ENCODE assay signal across 17 mouse cellular contexts in the genomic region with DNA sequence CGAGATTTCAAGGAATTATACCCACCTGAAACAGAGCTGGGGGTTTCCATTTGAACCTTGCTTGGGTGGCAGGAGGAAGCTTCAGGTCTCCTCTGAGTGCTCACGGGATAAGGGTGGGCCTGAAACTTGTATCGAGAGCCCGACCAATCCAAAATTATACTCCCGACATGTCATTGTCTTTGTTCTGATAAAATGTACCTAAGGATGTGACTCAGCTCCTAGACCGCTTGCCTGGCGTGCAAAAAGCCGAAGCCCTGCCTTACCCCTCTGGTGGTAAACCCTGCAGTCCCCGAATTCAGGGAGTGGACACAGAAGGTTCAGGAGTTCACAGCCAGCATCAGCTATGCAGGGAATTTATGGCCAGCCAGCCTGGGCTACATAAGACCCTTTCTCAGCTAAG. TPM values are rescaled to one million over a fixed set of nuclear protein-coding genes. Genes with fewer than 3 reads are reported as not detected.
DNase-seq lines count a peak whose midpoint lies in the region; ATAC-seq and TF ChIP-seq lines count a peak whose summit lies in the region.
"Had no signal": no experiment of that assay in that cellular context is flagged by ENCODE, and none has a peak within 500 bp of the region (broad histone marks: within the 10 kb centered on the region; RNA-seq: fewer than 3 reads in every experiment).

No protein-coding gene starts in this region.

- no peak for ATAC-seq in hindbrain, embryonic 12.5 days (ENCODE audit: low FRiP score)
- no peak for ATAC-seq in hindbrain, embryonic 16.5 days
- no peak for ATAC-seq in stomach, embryonic 14.5 days (ENCODE audit: insufficient number of reproducible peaks, insufficient read depth, low FRiP score, low read depth)
- no peak for ATAC-seq in stomach, postnatal 0 days (ENCODE audit: low FRiP score, low TSS enrichment)
- no peak for ATAC-seq in embryonic facial prominence, embryonic 14.5 days (ENCODE audit: low read depth)
- ATAC-seq: forebrain, postnatal 0 days; hindbrain, postnatal 0 days; liver, embryonic 12.5 days; midbrain, embryonic 13.5 days had no signal

- WGBS in hindbrain, embryonic 12.5 days: 80% methylated on average over 9 of the region's 9 CpGs
- WGBS in hindbrain, embryonic 16.5 days: 75% methylated on average over 9 of the region's 9 CpGs
- WGBS in stomach, embryonic 14.5 days: 56% methylated on average over 9 of the region's 9 CpGs
- 54% methylated on average over 9 of the region's 9 CpGs for WGBS in stomach, postnatal 0 days
- 72% methylated on average over 9 of the region's 9 CpGs for WGBS in embryonic facial prominence, embryonic 14.5 days

- no peaks in the 10 kb centered on the region for H3K9me3 ChIP-seq in hindbrain, embryonic 12.5 days (replicated peaks)
- no peaks in the 10 kb centered on the region for H3K9me3 ChIP-seq in hindbrain, embryonic 16.5 days (ENCODE audit: control insufficient read depth, low read length)
- no peaks in the 10 kb centered on the region for H3K9me3 ChIP-seq in stomach, embryonic 14.5 days (ENCODE audit: control insufficient read depth, low read depth, low read length)
- no peaks in the 10 kb centered on the region for H3K9me3 ChIP-seq in stomach, postnatal 0 days (ENCODE audit: control insufficient read depth, low read length)
- no peaks in the 10 kb centered on the region for H3K9me3 ChIP-seq in embryonic facial prominence, embryonic 14.5 days (ENCODE audit: control insufficient read depth, low read length)
- H3K9me3 ChIP-seq: liver, embryonic 12.5 days; midbrain, embryonic 13.5 days had no signal

- H3K4me1 ChIP-seq in hindbrain, embryonic 12.5 days: peaks cover 38% of the 10 kb centered on the region
- peaks cover 25% of the 10 kb centered on the region for H3K4me1 ChIP-seq in hindbrain, embryonic 16.5 days (ENCODE audit: control insufficient read depth, insufficient read depth, low read depth, low read length)
- H3K4me1 ChIP-seq in stomach, embryonic 14.5 days (ENCODE audit: control insufficient read depth, insufficient read depth, low read length): peaks cover 24% of the 10 kb centered on the region
- H3K4me1 ChIP-seq in stomach, postnatal 0 days (replicated peaks; ENCODE audit: control insufficient read depth, insufficient read depth): peaks cover 5% of the 10 kb centered on the region; the same call in 1 of the 2 replicates
- H3K4me1 ChIP-seq in embryonic facial prominence, embryonic 14.5 days (ENCODE audit: control insufficient read depth, insufficient read depth, low read length): peaks cover 31% of the 10 kb centered on the region

- peaks cover 88% of the 10 kb centered on the region for H3K27me3 ChIP-seq in hindbrain, embryonic 12.5 days
- peaks cover 62% of the 10 kb centered on the region for H3K27me3 ChIP-seq in hindbrain, embryonic 16.5 days (replicated peaks; ENCODE audit: control insufficient read depth, insufficient read depth, low read length)
- H3K27me3 ChIP-seq in stomach, embryonic 14.5 days (ENCODE audit: control insufficient read depth, insufficient read depth, low read length): peaks cover 22% of the 10 kb centered on the region
- 0 out of 2 replicates have a peak, but pooled peaks cover 2% of the 10 kb centered on the region for H3K27me3 ChIP-seq in stomach, postnatal 0 days (ENCODE audit: control insufficient read depth, insufficient read depth, low read length)
- peaks cover 78% of the 10 kb centered on the region for H3K27me3 ChIP-seq in embryonic facial prominence, embryonic 14.5 days (replicated peaks; ENCODE audit: control insufficient read depth, insufficient read depth, low read length)

- no peaks in the 10 kb centered on the region for H3K36me3 ChIP-seq in hindbrain, embryonic 12.5 days
- H3K36me3 ChIP-seq in hindbrain, embryonic 16.5 days (ENCODE audit: control insufficient read depth, insufficient read depth, low read length): no peaks in the 10 kb centered on the region
- H3K36me3 ChIP-seq in stomach, embryonic 14.5 days (ENCODE audit: control insufficient read depth, insufficient read depth, low read length): no peaks in the 10 kb centered on the region; the same call in 1 of the 2 replicates
- H3K36me3 ChIP-seq in stomach, postnatal 0 days (ENCODE audit: control insufficient read depth, insufficient read depth, low read length): no peaks in the 10 kb centered on the region
- no peaks in the 10 kb centered on the region for H3K36me3 ChIP-seq in embryonic facial prominence, embryonic 14.5 days (ENCODE audit: control insufficient read depth, insufficient read depth, low read length)
- H3K36me3 ChIP-seq: liver, embryonic 12.5 days; midbrain, embryonic 13.5 days had no signal

- H3K27ac ChIP-seq in hindbrain, embryonic 12.5 days: no peak overlapping the region
- H3K27ac ChIP-seq in hindbrain, embryonic 16.5 days (ENCODE audit: low read depth, low read length): no peak overlapping the region
- H3K27ac ChIP-seq in stomach, embryonic 14.5 days (ENCODE audit: low read length): peak overlapping the region; percentile 49; the same call in 1 of the 2 replicates
- H3K27ac ChIP-seq in stomach, postnatal 0 days (replicated peaks): no peak overlapping the region
- H3K27ac ChIP-seq in embryonic facial prominence, embryonic 14.5 days (replicated peaks; ENCODE audit: low read depth, low read length): no peak overlapping the region
- H3K27ac ChIP-seq: hindbrain, postnatal 0 days; liver, embryonic 12.5 days; midbrain, embryonic 13.5 days had no signal

- peak overlapping the region; percentile 19; the same call in 1 of the 2 replicates for H3K4me2 ChIP-seq in hindbrain, embryonic 12.5 days (replicated peaks)
- no peak overlapping the region for H3K4me2 ChIP-seq in hindbrain, embryonic 16.5 days (ENCODE audit: low read length)
- peak overlapping the region; percentile 29 for H3K4me2 ChIP-seq in stomach, embryonic 14.5 days (replicated peaks; ENCODE audit: low read depth, low read length)
- H3K4me2 ChIP-seq in stomach, postnatal 0 days (replicated peaks; ENCODE audit: low read depth): no peak overlapping the region
- peak overlapping the region; percentile 48 for H3K4me2 ChIP-seq in embryonic facial prominence, embryonic 14.5 days (ENCODE audit: low read depth, low read length)

- no peak for TF ChIP-seq CTCF in stomach, postnatal 0 days (IDR thresholded peaks at IDR 0.05; ENCODE audit: low read depth)

- H3K9ac ChIP-seq in hindbrain, embryonic 12.5 days: no peak overlapping the region
- no peak overlapping the region for H3K9ac ChIP-seq in hindbrain, embryonic 16.5 days (ENCODE audit: low read depth, low read length)
- H3K9ac ChIP-seq in stomach, embryonic 14.5 days (replicated peaks; ENCODE audit: low read depth, low read length): no peak overlapping the region
- H3K9ac ChIP-seq in stomach, postnatal 0 days (ENCODE audit: low read length): no peak overlapping the region
- peak overlapping the region; percentile 19; the same call in 1 of the 2 replicates for H3K9ac ChIP-seq in embryonic facial prominence, embryonic 14.5 days (ENCODE audit: low read depth, low read length)
- H3K9ac ChIP-seq: forebrain, postnatal 0 days; liver, embryonic 12.5 days; midbrain, embryonic 13.5 days had no signal

- DNase-seq in stomach, postnatal 0 days (ENCODE audit: low spot score): no peak
- DNase-seq in embryonic facial prominence, embryonic 14.5 days (ENCODE audit: low spot score): no peak
- no peak for DNase-seq in thymus, postnatal 0 days (ENCODE audit: low spot score)
- no peak for DNase-seq in spleen, postnatal 10 days (ENCODE audit: low spot score in 2 of 2)
- DNase-seq: adrenal gland, adult 8-10 months; cerebellum, postnatal 36 days; forebrain, postnatal 0 days; gastrocnemius, postnatal 10 days; right cerebral cortex, postnatal 25 days; thymus, postnatal 36 days had no signal

- no peak for TF ChIP-seq EP300 in stomach, postnatal 0 days (optimal IDR thresholded peaks at IDR 0.05)

- H3K4me3 ChIP-seq in hindbrain, embryonic 12.5 days: peak overlapping the region; percentile 16; the same call in 1 of the 2 replicates
- H3K4me3 ChIP-seq in hindbrain, embryonic 16.5 days (ENCODE audit: low read length): no peak overlapping the region
- peak overlapping the region; percentile 26 for H3K4me3 ChIP-seq in stomach, embryonic 14.5 days (ENCODE audit: low read depth, low read length)
- H3K4me3 ChIP-seq in stomach, postnatal 0 days (ENCODE audit: low read depth, low read length): no peak overlapping the region
- H3K4me3 ChIP-seq in embryonic facial prominence, embryonic 14.5 days (ENCODE audit: low read depth, low read length): peak overlapping the region; percentile 32

RNA-seq across cellular contexts. Expression of a gene that starts 1.3 kb away (rescaled TPM):
- 14.6 and 35.0 TPM in 2 replicates for polyA plus RNA-seq in hindbrain, embryonic 12.5 days (2016; fragmentation: Nextera tagmentation; extraction: Ambion mirVana)
- polyA plus RNA-seq in hindbrain, embryonic 16.5 days (2015; fragmentation: Nextera tagmentation; extraction: Ambion mirVana): 0.34 and 0.54 TPM in 2 replicates
- 149 and 158 TPM in 2 replicates for polyA plus RNA-seq in stomach, embryonic 14.5 days (2014; fragmentation: Nextera tagmentation; extraction: Ambion mirVana)
- polyA plus RNA-seq in stomach, postnatal 0 days (2015; fragmentation: Nextera tagmentation; extraction: Ambion mirVana): 3.0 and 3.2 TPM in 2 replicates
- 17.0 and 22.6 TPM in 2 replicates for polyA plus RNA-seq in embryonic facial prominence, embryonic 14.5 days (2014; fragmentation: Nextera tagmentation; extraction: Ambion mirVana)
- polyA plus RNA-seq in thymus, postnatal 0 days (2015; fragmentation: Nextera tagmentation; extraction: Ambion mirVana): 0.39 and 0.45 TPM in 2 replicates
- polyA plus RNA-seq: large intestine, adult 2 months had no signal

RNA-seq across cellular contexts. Expression of a gene that starts 3.1 kb away (rescaled TPM):
- 2.8 and 4.2 TPM in 2 replicates for polyA plus RNA-seq in hindbrain, embryonic 12.5 days (2016; fragmentation: Nextera tagmentation; extraction: Ambion mirVana)
- 5.8 and 6.1 TPM in 2 replicates for polyA plus RNA-seq in hindbrain, embryonic 16.5 days (2015; fragmentation: Nextera tagmentation; extraction: Ambion mirVana)
- 18.0 and 20.7 TPM in 2 replicates for polyA plus RNA-seq in stomach, embryonic 14.5 days (2014; fragmentation: Nextera tagmentation; extraction: Ambion mirVana)
- polyA plus RNA-seq in stomach, postnatal 0 days (2015; fragmentation: Nextera tagmentation; extraction: Ambion mirVana): 33.5 and 33.7 TPM in 2 replicates
- polyA plus RNA-seq in embryonic facial prominence, embryonic 14.5 days (2014; fragmentation: Nextera tagmentation; extraction: Ambion mirVana): 23.3 and 30.7 TPM in 2 replicates
- 6.0 and 9.4 TPM in 2 replicates for polyA plus RNA-seq in thymus, postnatal 0 days (2015; fragmentation: Nextera tagmentation; extraction: Ambion mirVana)

RNA-seq across cellular contexts. Expression of a gene that starts 3.5 kb away (rescaled TPM):
- polyA plus RNA-seq in hindbrain, embryonic 12.5 days (2016; fragmentation: Nextera tagmentation; extraction: Ambion mirVana): 5.5 and 14.6 TPM in 2 replicates
- polyA plus RNA-seq in hindbrain, embryonic 16.5 days (2015; fragmentation: Nextera tagmentation; extraction: Ambion mirVana): 1.6 and 2.0 TPM in 2 replicates
- polyA plus RNA-seq in stomach, embryonic 14.5 days (2014; fragmentation: Nextera tagmentation; extraction: Ambion mirVana): 2.9 and 3.0 TPM in 2 replicates
- polyA plus RNA-seq in stomach, postnatal 0 days (2015; fragmentation: Nextera tagmentation; extraction: Ambion mirVana): 0.79 and 0.92 TPM in 2 replicates
- 14.6 and 17.9 TPM in 2 replicates for polyA plus RNA-seq in embryonic facial prominence, embryonic 14.5 days (2014; fragmentation: Nextera tagmentation; extraction: Ambion mirVana)
- 0.57 and 1.3 TPM in 2 replicates for polyA plus RNA-seq in thymus, postnatal 0 days (2015; fragmentation: Nextera tagmentation; extraction: Ambion mirVana)

RNA-seq across cellular contexts. Expression of a gene that starts 6.7 kb away (rescaled TPM):
- polyA plus RNA-seq in hindbrain, embryonic 12.5 days (2016; fragmentation: Nextera tagmentation; extraction: Ambion mirVana): 43.8 and 47.5 TPM in 2 replicates
- polyA plus RNA-seq in hindbrain, embryonic 16.5 days (2015; fragmentation: Nextera tagmentation; extraction: Ambion mirVana): 41.3 and 42.1 TPM in 2 replicates
- 36.5 and 40.0 TPM in 2 replicates for polyA plus RNA-seq in stomach, embryonic 14.5 days (2014; fragmentation: Nextera tagmentation; extraction: Ambion mirVana)
- 17.7 and 18.1 TPM in 2 replicates for polyA plus RNA-seq in stomach, postnatal 0 days (2015; fragmentation: Nextera tagmentation; extraction: Ambion mirVana)
- polyA plus RNA-seq in embryonic facial prominence, embryonic 14.5 days (2014; fragmentation: Nextera tagmentation; extraction: Ambion mirVana): 35.1 and 38.1 TPM in 2 replicates
- 47.3 and 50.7 TPM in 2 replicates for polyA plus RNA-seq in thymus, postnatal 0 days (2015; fragmentation: Nextera tagmentation; extraction: Ambion mirVana)

RNA-seq across cellular contexts. Expression of a gene that starts 6.9 kb away (rescaled TPM):
- polyA plus RNA-seq in hindbrain, embryonic 12.5 days (2016; fragmentation: Nextera tagmentation; extraction: Ambion mirVana): 65.5 and 69.0 TPM in 2 replicates
- polyA plus RNA-seq in hindbrain, embryonic 16.5 days (2015; fragmentation: Nextera tagmentation; extraction: Ambion mirVana): 150 and 153 TPM in 2 replicates
- 110 TPM in 2 replicates for polyA plus RNA-seq in stomach, embryonic 14.5 days (2014; fragmentation: Nextera tagmentation; extraction: Ambion mirVana)
- 183 and 186 TPM in 2 replicates for polyA plus RNA-seq in stomach, postnatal 0 days (2015; fragmentation: Nextera tagmentation; extraction: Ambion mirVana)
- 94.8 and 107 TPM in 2 replicates for polyA plus RNA-seq in embryonic facial prominence, embryonic 14.5 days (2014; fragmentation: Nextera tagmentation; extraction: Ambion mirVana)
- polyA plus RNA-seq in thymus, postnatal 0 days (2015; fragmentation: Nextera tagmentation; extraction: Ambion mirVana): 62.0 and 70.7 TPM in 2 replicates

Comparison
In these comparisons a context has a peak if more than half of its experiments do, and no peak if none do; other contexts are left out.
1. H3K4me2 ChIP-seq: peak in hindbrain, embryonic 12.5 days (single experiment), stomach, embryonic 14.5 days (single experiment) and embryonic facial prominence, embryonic 14.5 days (single experiment); none in hindbrain, embryonic 16.5 days (single experiment) and stomach, postnatal 0 days (single experiment).
2. H3K4me3 ChIP-seq: peak in hindbrain, embryonic 12.5 days (single experiment), stomach, embryonic 14.5 days (single experiment) and embryonic facial prominence, embryonic 14.5 days (single experiment); none in hindbrain, embryonic 16.5 days (single experiment) and stomach, postnatal 0 days (single experiment).